Mouse (Mus musculus): ENCODE measurements around the gene Carmil1.

Carmil1 gene

DNA sequence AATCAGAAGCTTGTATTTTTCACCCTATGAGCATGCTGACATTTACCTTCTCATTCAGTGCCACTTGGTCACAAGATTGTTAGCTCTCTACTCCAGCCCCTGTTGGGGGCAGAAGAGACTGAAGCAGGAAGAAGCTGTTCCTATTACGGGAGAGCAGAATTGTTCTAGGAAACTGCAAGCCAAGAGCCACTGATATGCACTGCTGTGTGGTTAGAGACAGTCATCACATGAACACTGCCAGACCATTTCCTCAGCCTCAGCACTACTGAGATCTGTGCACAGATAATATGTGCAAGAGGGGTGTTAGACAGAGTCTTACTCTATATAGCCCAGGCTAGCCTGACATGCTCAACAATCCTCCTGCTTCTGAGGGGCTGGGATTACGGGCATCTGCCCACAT is 69.4 kb downstream of the Carmil1 start:
- DNase-seq (ENCODE audit: low spot score): no peak

DNA sequence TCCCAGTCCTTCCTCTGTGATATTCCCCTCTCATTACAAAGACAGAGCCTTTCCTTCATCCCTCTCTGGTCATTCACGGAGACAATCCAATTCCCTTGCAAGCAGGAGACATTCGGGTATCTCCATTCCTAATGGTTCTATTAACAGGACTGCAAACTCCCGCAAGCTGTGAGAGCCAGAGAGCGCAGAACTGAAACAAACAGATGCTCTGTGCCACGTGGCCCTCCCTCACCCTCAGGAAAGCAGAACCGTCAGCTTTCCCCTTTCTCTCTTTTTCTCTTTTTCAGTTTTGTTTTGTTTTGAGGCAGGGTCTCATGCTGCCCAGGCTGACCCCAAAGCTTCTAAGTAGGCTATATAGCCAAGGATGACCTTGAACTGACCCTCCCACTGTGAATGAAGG is 74.5 kb downstream of the Carmil1 start:
- DNase-seq (ENCODE audit: low spot score): no peak

DNA sequence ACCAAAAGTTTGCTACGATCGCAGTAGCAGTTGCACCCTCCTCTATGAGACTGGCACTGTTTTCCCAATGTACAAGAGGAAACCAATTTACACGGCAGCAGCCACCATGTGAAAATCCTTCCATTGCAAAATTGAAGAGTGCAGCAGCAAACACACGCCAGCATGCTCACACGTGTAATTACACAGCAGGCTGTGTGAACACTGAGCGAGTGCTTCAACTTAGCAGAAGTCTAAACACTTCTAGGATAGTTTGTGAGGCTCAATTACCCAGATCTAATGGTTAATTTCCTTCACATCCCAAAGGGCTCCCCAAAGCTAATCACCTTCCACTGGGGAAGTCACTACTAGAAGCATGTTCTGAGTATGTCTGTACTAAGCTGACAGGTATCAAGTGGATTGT is 78.3 kb downstream of the Carmil1 start:
- DNase-seq (ENCODE audit: low spot score): no peak

DNA sequence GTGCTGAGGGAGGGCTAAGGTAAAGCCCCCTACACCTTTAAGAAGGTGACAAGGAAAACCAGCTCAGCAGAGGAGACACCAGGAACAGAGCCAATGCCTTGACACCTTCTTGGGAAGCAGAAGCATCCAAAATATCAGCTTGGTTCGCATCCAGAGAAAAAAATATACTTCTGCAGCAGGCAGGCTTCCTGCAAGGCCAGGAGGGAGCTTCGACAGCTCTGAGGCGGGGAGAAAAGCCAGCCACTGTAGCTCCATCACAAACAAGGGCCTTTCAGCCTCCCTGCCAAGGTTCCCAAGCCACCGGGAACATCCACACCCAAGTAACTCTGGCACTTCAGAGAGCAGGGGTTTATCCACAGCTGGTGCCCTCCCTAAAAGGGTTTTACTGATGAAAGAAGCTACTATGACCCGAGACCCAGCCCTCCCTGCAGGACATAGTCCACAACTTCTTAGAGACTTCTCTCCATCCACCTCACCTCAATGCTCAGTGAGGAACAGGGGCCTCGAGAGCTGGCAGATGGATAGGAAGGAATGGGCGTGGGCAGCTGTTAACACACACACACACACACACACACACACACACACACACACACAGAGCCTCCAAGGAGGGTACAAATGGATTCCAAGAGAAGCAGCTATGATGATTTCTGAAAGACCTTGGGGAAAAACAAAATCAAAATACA is 80.6 kb downstream of the Carmil1 start:
- DNase-seq (ENCODE audit: low spot score): no peak

DNA sequence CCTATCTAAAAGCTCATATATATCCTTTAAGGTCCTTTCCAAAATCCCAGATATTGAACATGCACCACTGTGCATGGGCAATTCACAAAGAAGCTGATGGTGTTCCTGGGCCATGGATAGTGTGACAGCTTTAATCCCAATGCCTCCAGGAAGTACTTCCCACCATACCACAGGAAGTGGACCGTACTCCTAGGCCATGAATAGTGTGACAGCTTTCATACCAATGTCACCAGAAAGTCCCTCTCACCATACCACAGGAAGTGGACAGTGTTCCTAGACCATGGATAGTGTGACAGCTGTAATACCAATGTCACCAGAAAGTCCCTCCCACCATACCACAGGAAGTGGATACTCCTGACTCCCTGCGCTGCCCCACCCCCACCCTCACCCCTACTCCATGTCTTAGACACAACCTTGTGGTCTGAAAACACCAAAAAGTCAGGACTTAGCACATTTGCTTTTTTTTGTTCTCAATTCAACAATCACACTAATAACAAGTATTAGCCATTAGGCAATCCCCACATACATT is 82.1 kb downstream of the Carmil1 start:
- no peak for DNase-seq (ENCODE audit: low spot score)

DNA sequence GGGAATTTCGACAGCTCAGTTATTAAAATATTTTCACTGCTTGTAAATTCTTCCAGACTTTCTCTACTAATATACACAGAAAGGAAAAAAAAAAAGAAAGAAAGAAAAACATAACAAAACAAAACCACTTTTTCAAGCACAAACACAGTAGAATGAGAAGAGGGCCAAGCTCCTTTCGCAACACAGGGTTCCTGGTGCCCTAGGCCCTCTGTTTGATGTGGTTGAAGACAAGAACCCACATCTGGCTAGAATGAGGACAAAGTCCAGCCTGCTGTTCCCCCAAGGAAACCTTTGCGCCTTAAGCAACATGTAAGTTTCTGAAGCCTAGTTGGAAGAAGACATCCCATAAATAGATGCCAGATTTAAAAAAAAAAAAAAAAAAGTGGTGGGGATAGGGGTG is 85.2 kb downstream of the Carmil1 start:
- DNase-seq (ENCODE audit: low spot score): no peak

- no peak for DNase-seq (ENCODE audit: low spot score)
Observed at GRCm38 (mm10) chr13:24194018-24194417, 86.6 kb downstream of the Carmil1 start.

DNA sequence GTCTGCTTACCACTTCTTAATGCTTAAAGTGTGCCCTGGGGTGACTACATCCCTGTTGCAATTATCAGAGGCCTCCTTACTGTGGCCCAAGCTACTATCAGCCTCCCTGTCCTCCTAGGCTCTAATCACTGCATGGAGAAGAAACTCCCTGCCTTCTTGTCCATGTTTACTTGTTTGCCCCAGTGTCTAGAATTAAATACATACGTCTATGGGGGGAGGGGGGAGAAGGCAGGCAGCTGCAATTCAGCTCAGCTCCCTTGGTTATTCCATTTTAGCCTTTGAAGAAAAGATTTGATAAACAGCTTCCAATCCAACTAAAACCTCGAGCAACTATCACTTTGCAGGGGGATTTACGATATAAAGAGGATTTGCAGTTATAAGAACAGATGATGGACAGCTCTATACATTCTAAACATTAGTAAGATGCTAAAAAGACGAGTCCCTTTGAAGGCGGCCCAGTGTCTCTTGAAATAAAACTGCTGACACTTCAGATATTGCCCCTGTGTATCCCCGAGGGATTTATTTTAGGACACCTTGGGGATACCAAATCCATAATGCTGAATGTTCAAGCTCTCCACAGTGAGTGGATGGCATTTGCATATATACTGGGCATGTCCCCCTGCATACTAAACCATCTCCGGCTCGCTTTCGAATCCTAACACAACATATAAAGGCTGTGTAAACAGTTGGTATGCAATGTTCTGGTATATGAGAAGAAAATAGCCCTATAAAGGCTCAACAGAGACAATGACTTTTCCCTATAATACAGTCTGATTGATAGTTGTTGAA is 89.5 kb downstream of the Carmil1 start:
- DNase-seq (ENCODE audit: low spot score): no peak

DNA sequence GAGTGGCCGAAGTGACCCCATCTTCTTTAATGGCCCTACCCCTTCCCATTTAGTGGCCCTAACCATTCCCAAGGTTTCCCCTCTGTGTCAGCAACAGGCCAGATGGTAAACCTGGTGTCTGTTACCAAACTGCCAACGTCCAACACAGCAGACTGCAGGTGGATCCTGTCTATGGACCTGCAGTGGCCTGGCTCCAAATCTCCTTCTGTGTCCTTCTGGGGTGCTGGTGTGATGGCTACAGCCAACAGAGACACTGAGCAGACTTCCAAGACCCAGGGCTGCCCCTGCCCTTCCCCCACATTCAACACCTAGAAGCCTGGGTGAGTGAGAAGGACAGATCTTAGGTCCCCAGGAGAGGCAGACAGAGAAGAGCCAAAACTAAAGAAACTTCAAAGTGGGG is 93.6 kb downstream of the Carmil1 start:
- no peak for DNase-seq (ENCODE audit: low spot score)

DNA sequence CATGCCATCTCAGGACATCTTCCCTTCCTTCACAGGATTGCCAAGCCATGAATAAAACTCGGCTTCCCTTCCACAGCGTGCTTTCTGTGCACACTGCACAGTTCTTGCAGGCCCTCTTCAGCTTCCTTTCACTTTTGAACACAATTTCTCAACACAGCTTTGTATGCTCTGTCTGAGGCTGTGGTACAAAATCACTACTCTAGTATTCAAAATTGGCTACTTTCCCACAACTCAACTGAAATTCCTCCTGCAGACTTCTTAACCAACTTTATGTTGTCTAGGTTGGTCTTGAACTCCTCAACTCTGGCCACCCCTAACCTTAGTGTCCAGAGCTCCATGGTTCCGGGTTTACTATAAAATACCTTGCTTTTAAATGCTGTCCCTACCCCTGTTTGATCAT is 95.0 kb downstream of the Carmil1 start:
- no peak for DNase-seq (ENCODE audit: low spot score)

DNA sequence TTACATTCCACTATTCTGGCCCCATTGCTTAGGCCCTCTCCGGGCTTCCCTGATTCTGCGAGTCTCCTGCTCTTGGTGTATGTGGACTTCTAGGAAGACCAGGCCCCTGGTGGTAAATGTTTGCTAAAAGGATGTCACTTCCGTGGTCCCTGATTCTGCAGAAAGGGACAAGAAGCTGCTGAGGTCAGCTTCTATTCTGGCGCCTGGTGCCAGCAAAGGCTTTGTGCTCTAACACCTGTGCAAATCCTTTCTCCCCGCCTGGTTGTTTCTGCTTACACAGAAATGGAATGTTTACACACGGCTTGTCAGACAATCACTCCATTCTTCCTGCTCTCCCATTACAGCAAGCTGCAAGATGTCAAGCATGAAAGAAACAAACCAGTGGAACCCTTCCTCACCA is 97.7 kb downstream of the Carmil1 start:
- no peak for DNase-seq (ENCODE audit: low spot score)

DNA sequence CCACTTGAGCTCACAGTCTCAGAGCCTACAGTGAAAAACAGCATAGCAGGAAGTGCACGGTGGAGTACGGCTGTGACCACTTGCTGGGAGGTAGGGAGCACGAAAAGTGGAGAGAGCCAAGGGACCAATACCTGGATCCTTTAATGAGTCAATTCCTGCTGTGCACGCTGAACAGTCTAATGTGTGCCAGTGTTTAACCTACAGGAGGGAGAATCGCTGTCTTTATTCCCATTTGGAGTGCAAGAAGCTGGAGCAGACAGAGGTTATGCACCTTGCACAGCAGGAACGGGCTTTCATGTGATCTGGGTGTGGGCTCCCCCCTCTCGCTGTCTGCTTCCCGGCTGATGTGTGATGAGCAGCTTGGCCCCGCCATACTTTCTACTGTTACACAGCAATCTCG is 101.1 kb downstream of the Carmil1 start:
- no peak for DNase-seq (ENCODE audit: low spot score)

GRCm38 (mm10) chr13:24177600-24177999 is 103.0 kb downstream of the Carmil1 start:
- DNase-seq (ENCODE audit: low spot score): no peak

DNA sequence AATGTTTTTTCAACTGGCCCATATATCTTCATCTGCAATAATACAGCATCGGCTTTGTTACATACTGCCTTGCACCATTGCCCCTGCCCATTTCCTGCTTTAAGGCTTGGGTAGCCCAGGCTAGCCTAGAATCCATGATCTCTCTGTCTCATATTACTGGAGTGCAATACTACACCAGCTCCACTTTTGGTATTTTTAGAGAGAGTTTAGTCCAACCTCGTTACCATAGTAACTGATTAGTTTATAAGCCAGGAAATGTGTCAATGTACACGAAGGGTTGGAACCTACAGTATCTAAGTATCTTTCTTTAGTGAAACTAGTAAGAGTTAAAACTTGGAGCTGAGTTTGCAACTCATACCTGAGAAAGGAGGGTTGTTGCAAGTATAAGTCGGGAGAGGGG is 103.8 kb downstream of the Carmil1 start:
- no peak for DNase-seq (ENCODE audit: low spot score)

- DNase-seq (ENCODE audit: low spot score): no peak
Observed at GRCm38 (mm10) chr13:24169658-24170057, 110.9 kb downstream of the Carmil1 start.

- DNase-seq (ENCODE audit: low spot score): no peak
Observed at GRCm38 (mm10) chr13:24163368-24163767, 117.2 kb downstream of the Carmil1 start.

DNA sequence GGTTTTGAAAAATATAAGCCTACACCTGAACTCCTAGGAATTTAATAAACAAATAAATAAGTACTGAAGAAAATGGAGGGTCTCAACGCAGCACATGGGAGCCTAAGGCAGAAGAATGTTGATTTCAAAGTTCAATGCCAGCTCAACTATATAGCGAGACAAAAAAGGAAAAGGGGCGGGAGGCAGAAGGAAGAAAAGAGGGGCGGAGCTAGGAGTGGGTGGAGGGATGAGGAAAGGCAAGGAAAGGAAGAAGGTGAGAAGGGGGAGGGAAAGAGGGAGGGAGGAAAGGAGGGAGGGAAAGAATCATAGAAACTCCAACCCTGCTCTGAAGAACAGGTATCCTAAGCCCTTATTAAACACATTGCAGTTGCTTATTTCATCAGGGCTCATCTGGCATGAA is 119.5 kb downstream of the Carmil1 start:
- DNase-seq (ENCODE audit: low spot score): no peak

DNA sequence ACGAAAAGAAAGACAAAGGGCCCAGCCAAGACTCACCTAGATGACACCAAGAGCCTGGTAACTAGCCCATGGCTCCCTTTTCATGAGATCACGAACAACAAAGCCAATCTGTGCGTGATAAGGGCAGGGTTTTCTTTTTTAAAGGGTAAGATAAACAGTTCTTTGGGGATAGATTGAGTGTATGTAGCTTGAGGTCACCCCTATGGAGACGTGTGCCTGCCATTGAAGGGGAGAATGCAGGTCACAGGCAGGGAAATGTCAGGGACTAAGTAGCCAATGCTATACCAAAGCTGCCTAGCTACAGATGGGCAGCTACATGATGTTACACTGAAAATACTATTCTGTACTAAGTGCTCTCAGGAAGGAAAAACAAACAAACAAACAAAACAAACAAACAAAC is 120.6 kb downstream of the Carmil1 start:
- no peak for DNase-seq (ENCODE audit: low spot score)

GRCm38 (mm10) chr13:24159190-24159965 is 121.2 kb downstream of the Carmil1 start:
- no peak for DNase-seq (ENCODE audit: low spot score)

DNA sequence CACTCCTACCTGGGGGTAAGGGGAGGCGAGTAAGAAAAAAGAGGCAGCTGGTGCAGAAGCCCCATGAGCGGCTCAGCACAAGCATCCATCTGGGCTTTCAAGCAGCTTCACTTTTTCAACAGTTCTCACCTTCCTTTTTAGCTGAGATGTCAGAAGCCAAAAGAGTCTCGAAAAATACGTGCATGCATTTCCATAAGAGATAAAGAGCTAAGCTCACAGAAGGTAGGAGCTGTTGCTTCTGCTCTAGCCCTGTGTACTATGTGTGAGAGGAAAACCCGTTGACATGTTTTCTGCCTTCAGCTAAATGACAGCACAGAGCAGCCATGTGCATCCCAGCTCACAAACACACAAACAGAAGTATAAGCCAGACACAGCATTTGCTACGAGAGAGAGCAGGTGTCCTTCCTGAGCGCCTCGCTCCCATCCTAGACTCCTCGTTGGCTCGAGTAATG is 123.0 kb downstream of the Carmil1 start:
- no peak for DNase-seq (ENCODE audit: low spot score)

GRCm38 (mm10) chr13:24155190-24155589 is 125.4 kb downstream of the Carmil1 start:
- DNase-seq (ENCODE audit: low spot score): no peak

DNA sequence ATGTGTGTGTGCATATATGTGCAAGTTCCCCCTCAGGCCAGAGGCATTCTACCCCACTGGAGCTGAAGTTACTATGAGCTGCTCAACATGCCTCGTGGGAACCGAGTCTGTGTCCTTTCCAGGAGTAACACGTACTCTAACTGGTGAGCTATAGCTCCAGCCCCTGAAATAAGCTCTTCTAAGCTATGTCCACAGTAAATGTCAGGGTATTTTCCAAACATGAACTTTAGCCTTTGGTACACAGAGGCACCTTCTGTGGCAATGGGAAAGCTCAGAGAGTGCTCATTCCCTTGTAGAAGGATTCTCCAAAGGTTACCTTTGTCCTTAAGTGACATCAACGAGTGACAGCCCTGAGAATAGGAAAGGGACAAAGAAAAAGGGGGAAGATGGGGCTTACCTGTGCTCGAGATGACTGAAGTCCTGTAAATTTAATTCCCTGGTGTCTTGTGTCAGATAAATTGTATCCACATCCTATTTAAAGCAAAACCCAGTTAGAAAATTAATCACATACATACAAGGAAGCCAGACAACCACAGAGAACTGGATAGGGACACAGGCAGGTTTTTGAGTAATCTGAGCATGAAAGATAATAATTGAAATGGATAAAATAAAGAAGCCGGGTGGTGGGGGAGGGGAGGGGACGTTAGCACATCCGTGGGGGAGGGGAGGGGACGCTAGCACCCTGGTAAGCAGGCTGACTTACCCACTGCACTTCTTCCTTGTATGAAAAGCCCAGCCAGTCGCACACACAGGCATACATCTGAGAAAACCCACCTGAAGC is 126.1 kb downstream of the Carmil1 start:
- no peak for DNase-seq (ENCODE audit: low spot score)

Measured in urinary bladder, postnatal 25 days (tissue).